Mouse (Mus musculus): ENCODE results near the gene Olfr223.

- no peak for TF ChIP-seq POLR2A (IDR thresholded peaks at IDR 0.05; ENCODE audit: low read depth, low read length)
- TF ChIP-seq CTCF (conservative IDR thresholded peaks at IDR 0.05; ENCODE audit: insufficient read depth, insufficient read length, low read depth, low read length): peak; percentile 86
Measured at GRCm38 (mm10) chr11:59624017-59624630, 31.0 kb upstream of the Olfr223 start.
